Mouse (Mus musculus) thymus, postnatal 0 days (tissue): Measurements from ENCODE around the gene Pik3c2g. TPM values are rescaled to one million over a fixed set of nuclear protein-coding genes. Genes with fewer than 3 reads are reported as not detected.

Experiments
- polyA plus RNA-seq: library from polyadenylated mRNA; unstranded; fragments of >200 nt; fragmentation: Nextera tagmentation; extraction: Ambion mirVana; gene quantifications from 2 replicates; pipeline ENCODE4 v1.2.1, GENCODE M21; 2015

The Pik3c2g gene
- polyA plus RNA-seq, 1 experiment from 2014 or later = 0.09 TPM

Other genes with a start within 250 kb of the Pik3c2g start
- gene Rergl, start 85.2 kb upstream of the Pik3c2g start, polyA plus RNA-seq = 0.34 TPM in 1 of 2 replicates, not detected in the other